Mouse (Mus musculus): ENCODE results near the gene Hgd. TPM values are rescaled to one million over a fixed set of nuclear protein-coding genes. Genes with fewer than 3 reads are reported as not detected.

Gene Hgd
- polyA plus RNA-seq, 1 experiment from 2014 or later, result 0.21 TPM

- Histone ChIP-seq H3K4me2 (replicated peaks; ENCODE audit: low read depth) (no peak overlapping the region), H3K27me3 (ENCODE audit: control insufficient read depth, insufficient read depth, low read length) (no peaks in the 10 kb centered on the region), H3K36me3 (ENCODE audit: control insufficient read depth, insufficient read depth, low read length) (peaks cover 14% of the 10 kb centered on the region), H3K9ac (ENCODE audit: low read length) (no peak overlapping the region), H3K4me1 (replicated peaks; ENCODE audit: control insufficient read depth, insufficient read depth) (no peaks in the 10 kb centered on the region), H3K9me3 (ENCODE audit: control insufficient read depth, low read length) (no peaks in the 10 kb centered on the region), H3K4me3 (ENCODE audit: low read depth, low read length) (no peak overlapping the region), H3K27ac (replicated peaks) (no peak overlapping the region)
- WGBS, result 92% methylated on average over 3 of the region's 3 CpGs
- no peak for ATAC-seq (ENCODE audit: low FRiP score, low TSS enrichment)
- TF ChIP-seq EP300 (optimal IDR thresholded peaks at IDR 0.05) (no peak), CTCF (IDR thresholded peaks at IDR 0.05; ENCODE audit: low read depth) (no peak)
- no peak for DNase-seq (ENCODE audit: low spot score)
These were observed 65.8 kb downstream of the Hgd start for GRCm38 (mm10) chr16:37645799-37646198.

- Histone ChIP-seq H3K27ac (replicated peaks) (no peak overlapping the region), H3K4me2 (replicated peaks; ENCODE audit: low read depth) (no peak overlapping the region), H3K9ac (ENCODE audit: low read length) (no peak overlapping the region), H3K4me3 (ENCODE audit: low read depth, low read length) (no peak overlapping the region), H3K9me3 (ENCODE audit: control insufficient read depth, low read length) (no peaks in the 10 kb centered on the region), H3K4me1 (replicated peaks; ENCODE audit: control insufficient read depth, insufficient read depth) (peaks cover under 1% of the 10 kb centered on the region; the same call in 1 of the 2 replicates), H3K36me3 (ENCODE audit: control insufficient read depth, insufficient read depth, low read length) (peaks cover 14% of the 10 kb centered on the region), H3K27me3 (ENCODE audit: control insufficient read depth, insufficient read depth, low read length) (no peaks in the 10 kb centered on the region)
- DNase-seq (ENCODE audit: low spot score) (no peak), ATAC-seq (ENCODE audit: low FRiP score, low TSS enrichment) (no peak)
- TF ChIP-seq CTCF (IDR thresholded peaks at IDR 0.05; ENCODE audit: low read depth) (no peak), EP300 (optimal IDR thresholded peaks at IDR 0.05) (no peak)
- WGBS, result 92% methylated on average over 16 of the region's 16 CpGs
These were observed 67.1 kb downstream of the Hgd start for GRCm38 (mm10) chr16:37647067-37647466.

GRCm38 (mm10) chr16:37647936-37648335 lies 68.0 kb downstream of the Hgd start:
- no peak overlapping the region for H3K4me3 ChIP-seq (ENCODE audit: low read depth, low read length)
- H3K27me3 ChIP-seq (ENCODE audit: control insufficient read depth, insufficient read depth, low read length), result no peaks in the 10 kb centered on the region
- no peak overlapping the region for H3K9ac ChIP-seq (ENCODE audit: low read length)
- WGBS, result 91% methylated on average over 8 of the region's 8 CpGs
- H3K4me1 ChIP-seq (replicated peaks; ENCODE audit: control insufficient read depth, insufficient read depth), result peaks cover 6% of the 10 kb centered on the region
- H3K4me2 ChIP-seq (replicated peaks; ENCODE audit: low read depth), result no peak overlapping the region
- no peak for TF ChIP-seq CTCF (IDR thresholded peaks at IDR 0.05; ENCODE audit: low read depth)
- TF ChIP-seq EP300 (optimal IDR thresholded peaks at IDR 0.05), result no peak
- no peak for ATAC-seq (ENCODE audit: low FRiP score, low TSS enrichment)
- no peak overlapping the region for H3K27ac ChIP-seq (replicated peaks)
- H3K9me3 ChIP-seq (ENCODE audit: control insufficient read depth, low read length), result no peaks in the 10 kb centered on the region
- H3K36me3 ChIP-seq (ENCODE audit: control insufficient read depth, insufficient read depth, low read length), result peaks cover 14% of the 10 kb centered on the region
- no peak for DNase-seq (ENCODE audit: low spot score)

GRCm38 (mm10) chr16:37649068-37649467 lies 69.1 kb downstream of the Hgd start:
- peaks cover 6% of the 10 kb centered on the region for H3K4me1 ChIP-seq (replicated peaks; ENCODE audit: control insufficient read depth, insufficient read depth)
- DNase-seq (ENCODE audit: low spot score) (no peak), ATAC-seq (ENCODE audit: low FRiP score, low TSS enrichment) (no peak)
- 63% methylated on average over 5 of the region's 5 CpGs for WGBS
- no peak for TF ChIP-seq CTCF (IDR thresholded peaks at IDR 0.05; ENCODE audit: low read depth)
- no peak for TF ChIP-seq EP300 (optimal IDR thresholded peaks at IDR 0.05)
- H3K4me3 ChIP-seq (ENCODE audit: low read depth, low read length), result no peak overlapping the region
- no peaks in the 10 kb centered on the region for H3K9me3 ChIP-seq (ENCODE audit: control insufficient read depth, low read length)
- peaks cover 14% of the 10 kb centered on the region for H3K36me3 ChIP-seq (ENCODE audit: control insufficient read depth, insufficient read depth, low read length)
- H3K27ac ChIP-seq (replicated peaks), result no peak overlapping the region
- no peak overlapping the region for H3K4me2 ChIP-seq (replicated peaks; ENCODE audit: low read depth)
- no peak overlapping the region for H3K9ac ChIP-seq (ENCODE audit: low read length)
- no peaks in the 10 kb centered on the region for H3K27me3 ChIP-seq (ENCODE audit: control insufficient read depth, insufficient read depth, low read length)

- ATAC-seq (ENCODE audit: low FRiP score, low TSS enrichment) (no peak), DNase-seq (ENCODE audit: low spot score) (no peak)
- Histone ChIP-seq H3K9ac (ENCODE audit: low read length) (no peak overlapping the region), H3K9me3 (ENCODE audit: control insufficient read depth, low read length) (no peaks in the 10 kb centered on the region), H3K4me1 (replicated peaks; ENCODE audit: control insufficient read depth, insufficient read depth) (peaks cover 6% of the 10 kb centered on the region), H3K36me3 (ENCODE audit: control insufficient read depth, insufficient read depth, low read length) (peaks cover 7% of the 10 kb centered on the region), H3K27ac (replicated peaks) (no peak overlapping the region), H3K4me2 (replicated peaks; ENCODE audit: low read depth) (no peak overlapping the region), H3K4me3 (ENCODE audit: low read depth, low read length) (no peak overlapping the region), H3K27me3 (ENCODE audit: control insufficient read depth, insufficient read depth, low read length) (no peaks in the 10 kb centered on the region)
- WGBS, result 84% methylated on average over 5 of the region's 5 CpGs
- no peak for TF ChIP-seq EP300 (optimal IDR thresholded peaks at IDR 0.05)
- no peak for TF ChIP-seq CTCF (IDR thresholded peaks at IDR 0.05; ENCODE audit: low read depth)
These were observed 71.5 kb downstream of the Hgd start for GRCm38 (mm10) chr16:37651467-37651866.

GRCm38 (mm10) chr16:37652654-37653053 lies 72.7 kb downstream of the Hgd start:
- TF ChIP-seq EP300 (optimal IDR thresholded peaks at IDR 0.05), result no peak
- TF ChIP-seq CTCF (IDR thresholded peaks at IDR 0.05; ENCODE audit: low read depth), result no peak
- DNase-seq (ENCODE audit: low spot score), result no peak
- peaks cover 6% of the 10 kb centered on the region for H3K4me1 ChIP-seq (replicated peaks; ENCODE audit: control insufficient read depth, insufficient read depth)
- H3K4me3 ChIP-seq (ENCODE audit: low read depth, low read length), result no peak overlapping the region
- no peak overlapping the region for H3K27ac ChIP-seq (replicated peaks)
- no peak for ATAC-seq (ENCODE audit: low FRiP score, low TSS enrichment)
- H3K9me3 ChIP-seq (ENCODE audit: control insufficient read depth, low read length), result no peaks in the 10 kb centered on the region
- 75% methylated on average over 5 of the region's 5 CpGs for WGBS
- no peaks in the 10 kb centered on the region for H3K36me3 ChIP-seq (ENCODE audit: control insufficient read depth, insufficient read depth, low read length)
- H3K27me3 ChIP-seq (ENCODE audit: control insufficient read depth, insufficient read depth, low read length), result no peaks in the 10 kb centered on the region
- no peak overlapping the region for H3K9ac ChIP-seq (ENCODE audit: low read length)
- no peak overlapping the region for H3K4me2 ChIP-seq (replicated peaks; ENCODE audit: low read depth)

Measured in stomach, postnatal 0 days (tissue).